Mouse (Mus musculus) liver, embryonic 12.5 days (tissue): Measurements from ENCODE around the gene S100a10. TPM values are rescaled to one million over a fixed set of nuclear protein-coding genes. Genes with fewer than 3 reads are reported as not detected.
A peak's percentile ranks its signal among the peaks of the same experiment; 100 is the strongest.
"Not testable (repeated sequence)": the region's sequence is repeated elsewhere in the genome, so short reads cannot be mapped to it uniquely, and the experiment has no call there.

Experiments used
- ATAC-seq: fragments of 200-750 bp; cut with Nextera tagmentation; 2 replicates; pipeline ENCODE4 v1.8.0; 2017; ENCODE audit warnings: moderate number of reproducible peaks, mild to moderate bottlenecking, moderate library complexity
- H3K27ac ChIP-seq: fragments of 300-500 bp; sonication (generic); 2 replicates; pipeline ENCODE4 v1.5.1; 2016; ENCODE audit warnings: mild to moderate bottlenecking
- H3K27me3 ChIP-seq: fragments of 300-500 bp; sonication (generic); replicated peaks from 2 replicates; pipeline ENCODE4 v1.6.1; 2016; ENCODE audit warnings: mild to moderate bottlenecking, moderate library complexity
- H3K36me3 ChIP-seq: fragments of 300-500 bp; sonication (generic); 2 replicates; pipeline ENCODE4 v1.6.1; 2016; ENCODE audit warnings: mild to moderate bottlenecking, moderate library complexity
- H3K4me1 ChIP-seq: fragments of 300-500 bp; sonication (generic); 2 replicates; pipeline ENCODE4 v1.6.1; 2016
- H3K4me2 ChIP-seq: fragments of 300-500 bp; sonication (generic); 2 replicates; pipeline ENCODE4 v1.6.1; 2016; ENCODE audit warnings: mild to moderate bottlenecking, moderate library complexity
- H3K4me3 ChIP-seq: fragments of 300-500 bp; sonication (generic); 2 replicates; pipeline ENCODE4 v1.5.1; 2016; ENCODE audit warnings: mild to moderate bottlenecking, moderate library complexity
- H3K9ac ChIP-seq: fragments of 300-500 bp; sonication (generic); 2 replicates; pipeline ENCODE4 v1.6.1; 2016; ENCODE audit warnings: mild to moderate bottlenecking, moderate library complexity
- H3K9me3 ChIP-seq: fragments of 300-500 bp; sonication (generic); replicated peaks from 2 replicates; pipeline ENCODE4 v1.6.1; 2016; ENCODE audit warnings: mild to moderate bottlenecking, moderate library complexity
- WGBS: fragments of 180-500 bp; shearing (Covaris S2); methylation state at CpG from one replicate; pipeline ENCODE4 v1.1.7; 2016; ENCODE audit not compliant: insufficient replicate concordance; 5-methylcytosine and 5-hydroxymethylcytosine counted together
- polyA plus RNA-seq: library from polyadenylated mRNA; unstranded; fragments of >200 nt; fragmentation: Nextera tagmentation; extraction: Ambion mirVana; gene quantifications from 2 replicates; pipeline ENCODE4 v1.2.1, GENCODE M21; 2016

S100a10 gene
- polyA plus RNA-seq, 1 experiment from 2014 or later, result 87.8 TPM

DNA sequence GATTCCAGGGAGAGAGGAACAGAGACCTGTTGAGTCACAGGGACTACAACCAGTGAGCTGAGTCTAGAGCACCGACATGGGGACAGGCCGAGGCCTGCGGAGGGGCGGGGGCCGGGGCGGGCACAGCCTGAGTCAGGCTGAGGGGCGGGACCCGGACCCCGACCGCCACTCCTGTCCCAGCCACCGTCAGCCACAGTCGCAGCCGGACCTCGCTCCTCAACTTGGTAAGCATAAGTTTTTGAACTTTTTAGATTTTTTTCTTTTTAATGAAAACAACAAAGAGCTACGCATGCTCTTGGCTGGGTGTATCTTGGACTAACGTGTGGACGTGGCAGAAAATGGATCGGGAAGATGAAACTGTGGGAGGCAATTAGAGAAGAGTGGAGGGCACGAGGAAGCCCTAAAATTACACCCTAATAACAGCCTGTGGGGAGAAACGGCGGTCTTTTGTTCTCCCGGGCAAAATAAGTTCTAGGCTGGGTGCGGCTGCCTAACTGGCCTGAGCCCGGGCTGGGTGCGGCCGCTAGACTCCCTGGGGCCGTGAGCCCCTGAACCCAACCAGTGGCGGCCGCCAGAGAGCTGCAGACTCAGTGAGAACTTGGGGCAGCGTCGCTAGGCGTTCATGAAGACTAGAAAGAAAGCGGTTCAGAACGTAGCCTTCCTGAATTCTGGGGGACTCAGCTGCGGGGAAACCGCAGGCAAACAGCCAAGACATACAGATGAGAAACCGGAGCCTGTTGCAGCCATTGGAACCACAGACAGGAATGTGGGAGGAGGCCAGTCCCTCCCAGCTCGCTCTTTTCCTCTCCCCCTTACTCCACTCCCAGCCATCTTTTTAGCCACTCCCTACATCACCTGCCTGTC is 34.3 kb upstream of the S100a10 start, which contains the start of gene S100a11:
TSS of gene S100a11 (plus strand) at position 159 of the 864 bp plus-strand sequence.
- peak within 1 kb of the TSS; percentile 59 for H3K4me3 ChIP-seq

DNA sequence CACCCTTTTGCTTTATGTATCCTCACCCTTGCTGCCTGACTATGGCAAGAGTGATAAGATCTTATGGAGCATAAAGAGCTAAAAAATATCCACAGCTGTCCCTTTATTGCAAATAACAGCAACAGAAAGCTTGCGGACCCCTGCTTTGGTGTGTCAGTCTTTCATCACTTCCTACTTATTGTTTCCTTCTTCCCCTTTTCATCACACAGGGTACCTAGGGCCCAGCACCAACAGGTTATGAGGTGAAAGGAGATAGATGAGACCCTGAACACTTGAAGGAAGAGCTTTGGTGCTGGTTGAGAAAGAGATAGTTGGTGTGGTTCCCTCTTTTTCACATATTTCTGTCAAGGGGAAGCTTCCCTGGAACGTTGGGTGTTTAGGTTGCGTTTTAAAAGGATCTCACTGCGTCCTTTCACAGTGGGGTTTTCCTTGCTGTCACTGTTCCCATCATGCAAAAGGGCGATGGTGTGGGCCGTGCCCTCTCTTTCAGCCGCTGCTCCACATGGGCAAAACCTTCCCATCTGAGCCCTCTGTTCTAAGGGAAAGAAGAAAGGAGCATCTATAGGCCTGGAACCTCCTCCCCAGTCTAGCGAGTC is 33.3 kb upstream of the S100a10 start:
- 72% methylated on average over 8 of the region's 8 CpGs for WGBS
- no peak for ATAC-seq
- H3K27ac ChIP-seq, result no peak overlapping the region
- peak overlapping the region; percentile 77 for H3K4me2 ChIP-seq
- H3K4me1 ChIP-seq, result peaks cover 17% of the 10 kb centered on the region
- H3K36me3 ChIP-seq, result peaks cover 8% of the 10 kb centered on the region; the same call in 1 of the 2 replicates
- H3K4me3 ChIP-seq, result peak overlapping the region; percentile 59
- no peaks in the 10 kb centered on the region for H3K9me3 ChIP-seq
- no peak overlapping the region for H3K9ac ChIP-seq
- no peaks in the 10 kb centered on the region for H3K27me3 ChIP-seq

More for the DNA sequence above, 34.3 kb upstream of the S100a10 start, which contains the start of gene S100a11:
- peaks cover 17% of the 10 kb centered on the region for H3K4me1 ChIP-seq
- no peaks in the 10 kb centered on the region for H3K27me3 ChIP-seq
- peak within 1 kb of the TSS; percentile 77 for H3K4me2 ChIP-seq
- WGBS, result under 1% methylated on average over 38 of the region's 38 CpGs
- peak; percentile 90 for ATAC-seq
- 0 out of 2 replicates have a peak, but pooled peaks cover 4% of the 10 kb centered on the region for H3K36me3 ChIP-seq
- peak within 1 kb of the TSS; percentile 58; the same call in 1 of the 2 replicates for H3K27ac ChIP-seq
- no peaks in the 10 kb centered on the region for H3K9me3 ChIP-seq
- peak within 1 kb of the TSS; percentile 71 for H3K9ac ChIP-seq

DNA sequence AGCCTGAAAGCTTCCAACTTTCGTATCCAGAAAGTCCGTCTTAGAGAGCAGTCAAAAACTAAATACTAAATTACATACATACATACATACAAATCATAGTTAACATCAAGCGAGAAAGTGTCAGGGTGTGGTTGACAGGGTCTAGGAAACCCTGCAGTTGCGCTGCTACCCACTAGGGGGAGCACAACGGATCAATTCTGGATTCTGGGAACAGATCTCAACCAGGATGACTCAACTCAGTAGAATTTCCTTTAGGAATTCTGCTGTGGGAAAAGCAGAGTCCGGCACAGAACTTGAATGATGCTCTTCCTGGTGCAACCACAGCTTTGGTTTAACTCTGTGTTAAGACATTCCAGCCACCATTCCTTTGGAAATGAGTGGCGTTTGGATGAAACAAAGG is 32.3 kb upstream of the S100a10 start:
- no peak overlapping the region for H3K4me2 ChIP-seq
- H3K4me1 ChIP-seq, result peaks cover 17% of the 10 kb centered on the region
- H3K4me3 ChIP-seq, result no peak overlapping the region
- WGBS, result 26% methylated on average over 7 of the region's 7 CpGs
- peaks cover 9% of the 10 kb centered on the region; the same call in 1 of the 2 replicates for H3K36me3 ChIP-seq
- H3K9ac ChIP-seq, result no peak overlapping the region
- H3K9me3 ChIP-seq, result no peaks in the 10 kb centered on the region
- H3K27ac ChIP-seq, result no peak overlapping the region
- ATAC-seq, result no peak
- no peaks in the 10 kb centered on the region for H3K27me3 ChIP-seq

DNA sequence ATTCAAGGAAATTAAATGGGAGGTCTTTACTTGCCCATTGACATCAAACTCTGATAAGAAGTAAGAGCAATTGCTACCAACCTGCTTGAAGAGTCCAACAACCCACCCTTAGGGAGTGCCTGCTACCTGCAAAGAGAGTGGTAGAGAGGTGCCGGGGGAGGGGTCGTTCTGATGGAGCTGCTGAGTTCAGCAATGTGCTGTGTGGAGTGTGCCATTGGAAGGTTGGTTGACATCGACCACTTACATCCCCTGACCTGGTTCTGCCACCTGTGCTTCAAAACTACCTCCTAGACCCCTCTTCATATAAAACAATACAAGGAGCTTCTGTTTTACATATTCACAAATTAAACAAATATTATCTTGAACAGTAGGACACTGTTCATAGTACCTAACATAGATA is 27.6 kb upstream of the S100a10 start:
- WGBS, result 75% methylated on average over 3 of the region's 3 CpGs
- H3K36me3 ChIP-seq, result peaks cover 9% of the 10 kb centered on the region; the same call in 1 of the 2 replicates
- H3K4me1 ChIP-seq, result no peaks in the 10 kb centered on the region
- no peak overlapping the region for H3K4me2 ChIP-seq
- no peaks in the 10 kb centered on the region for H3K27me3 ChIP-seq
- no peaks in the 10 kb centered on the region for H3K9me3 ChIP-seq
- H3K27ac ChIP-seq, result no peak overlapping the region
- H3K4me3 ChIP-seq, result no peak overlapping the region
- no peak for ATAC-seq
- no peak overlapping the region for H3K9ac ChIP-seq

DNA sequence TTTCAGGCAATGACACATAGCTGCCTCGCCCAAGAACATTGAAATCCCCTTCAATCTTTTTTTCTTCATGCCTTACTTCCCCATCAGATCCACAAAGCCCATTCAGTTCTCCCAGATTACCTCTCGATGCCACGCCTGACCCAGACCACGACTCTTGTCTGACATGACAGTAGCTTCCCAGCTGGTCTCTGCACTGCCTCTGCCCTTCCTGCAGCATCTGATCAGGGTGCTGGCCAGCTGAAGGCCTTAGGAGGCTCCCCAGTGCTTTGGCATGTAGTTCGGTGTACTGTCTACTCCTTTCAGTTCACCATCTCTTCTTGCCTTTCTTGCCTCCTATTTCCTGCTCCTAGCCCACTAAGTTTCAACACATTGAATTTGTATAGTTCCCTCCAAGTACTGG is 26.1 kb upstream of the S100a10 start:
- H3K9me3 ChIP-seq, result 0 out of 2 replicates have a peak, but pooled peaks cover 3% of the 10 kb centered on the region
- H3K4me3 ChIP-seq, result no peak overlapping the region
- H3K4me1 ChIP-seq, result no peaks in the 10 kb centered on the region
- 54% methylated on average over 5 of the region's 5 CpGs for WGBS
- no peak overlapping the region for H3K27ac ChIP-seq
- ATAC-seq, result no peak
- H3K27me3 ChIP-seq, result no peaks in the 10 kb centered on the region
- H3K9ac ChIP-seq, result no peak overlapping the region
- peaks cover 9% of the 10 kb centered on the region; the same call in 1 of the 2 replicates for H3K36me3 ChIP-seq
- H3K4me2 ChIP-seq, result no peak overlapping the region

DNA sequence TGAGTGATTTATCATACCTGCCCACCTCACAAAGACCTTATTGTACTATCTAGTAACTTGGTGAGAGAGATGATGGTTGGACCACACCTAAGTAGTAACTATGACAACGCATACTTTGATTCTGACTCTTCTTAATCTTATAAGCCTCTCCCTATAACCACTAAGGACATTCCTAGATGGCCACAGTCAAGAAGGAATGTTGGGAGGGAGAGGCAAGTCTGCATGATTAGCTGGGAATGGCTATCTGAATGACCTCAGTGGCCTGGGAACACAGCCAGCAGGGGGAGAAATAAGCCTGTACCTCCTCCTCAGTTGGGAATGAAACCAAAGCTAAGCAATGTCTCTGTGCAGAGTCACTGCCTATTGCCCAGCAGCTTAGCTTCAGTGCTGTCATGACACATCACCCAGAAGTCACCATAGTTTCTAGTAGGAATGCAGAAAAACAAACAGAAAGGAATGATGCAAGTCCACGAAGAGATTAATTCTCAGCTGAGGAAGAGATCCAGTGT is 17.8 kb upstream of the S100a10 start:
- 57% methylated on average over 2 of the region's 2 CpGs for WGBS
- no peak overlapping the region for H3K4me3 ChIP-seq
- no peak overlapping the region for H3K27ac ChIP-seq
- H3K4me2 ChIP-seq, result no peak overlapping the region
- no peaks in the 10 kb centered on the region for H3K27me3 ChIP-seq
- no peak overlapping the region for H3K9ac ChIP-seq
- no peaks in the 10 kb centered on the region for H3K4me1 ChIP-seq
- ATAC-seq, result no peak
- H3K9me3 ChIP-seq, result 0 out of 2 replicates have a peak, but pooled peaks cover 3% of the 10 kb centered on the region
- H3K36me3 ChIP-seq, result no peaks in the 10 kb centered on the region

DNA sequence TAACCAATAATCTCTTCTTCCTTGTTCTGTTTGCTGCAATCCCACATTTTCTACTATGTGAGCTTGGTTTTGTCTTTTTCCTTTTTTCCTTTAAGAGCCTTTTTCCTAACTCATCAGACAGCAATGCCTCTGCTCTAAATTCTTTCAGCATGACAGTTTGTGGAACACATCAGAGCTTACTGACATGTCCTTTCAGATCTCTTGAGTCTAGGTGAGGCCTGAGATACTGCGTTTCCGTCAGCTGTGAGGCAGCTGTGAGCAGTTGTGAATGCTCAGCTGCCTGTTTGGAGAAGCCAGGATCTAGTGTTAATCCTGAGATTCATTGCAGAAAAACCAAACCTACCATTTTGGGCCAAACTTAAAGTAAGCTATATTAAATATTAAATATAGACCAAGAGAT is 16.4 kb upstream of the S100a10 start:
- Histone ChIP-seq H3K9me3 (no peaks in the 10 kb centered on the region), H3K4me2 (no peak overlapping the region), H3K36me3 (no peaks in the 10 kb centered on the region), H3K4me3 (no peak overlapping the region), H3K9ac (no peak overlapping the region), H3K27me3 (no peaks in the 10 kb centered on the region), H3K27ac (no peak overlapping the region), H3K4me1 (no peaks in the 10 kb centered on the region)
- no peak for ATAC-seq
- WGBS, result 76% methylated on average over 2 of the region's 2 CpGs

DNA sequence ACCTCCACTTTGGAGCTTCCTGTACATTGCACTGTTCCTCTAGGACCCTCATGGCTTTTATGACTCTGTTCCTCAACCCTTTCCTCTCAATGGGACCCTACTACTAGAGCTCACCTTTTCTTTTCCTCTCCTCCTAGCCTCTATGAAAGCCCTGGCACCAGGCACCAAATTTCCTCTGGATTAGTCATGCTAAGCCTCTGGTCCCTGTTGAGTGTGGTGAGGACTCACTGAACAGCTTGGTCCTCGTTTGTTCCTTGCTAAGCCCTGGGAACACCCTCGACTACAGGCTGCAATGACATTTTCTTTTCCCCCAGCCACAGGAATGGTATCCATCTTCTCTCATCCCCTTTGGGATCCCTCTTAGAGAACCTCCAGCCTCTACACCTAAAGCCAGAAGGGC is 13.4 kb upstream of the S100a10 start:
- ATAC-seq, result no peak
- Histone ChIP-seq H3K9me3 (no peaks in the 10 kb centered on the region), H3K27me3 (no peaks in the 10 kb centered on the region), H3K4me2 (no peak overlapping the region), H3K27ac (no peak overlapping the region), H3K4me3 (no peak overlapping the region), H3K36me3 (no peaks in the 10 kb centered on the region), H3K4me1 (no peaks in the 10 kb centered on the region), H3K9ac (no peak overlapping the region)
- 45% methylated on average over 2 of the region's 2 CpGs for WGBS

DNA sequence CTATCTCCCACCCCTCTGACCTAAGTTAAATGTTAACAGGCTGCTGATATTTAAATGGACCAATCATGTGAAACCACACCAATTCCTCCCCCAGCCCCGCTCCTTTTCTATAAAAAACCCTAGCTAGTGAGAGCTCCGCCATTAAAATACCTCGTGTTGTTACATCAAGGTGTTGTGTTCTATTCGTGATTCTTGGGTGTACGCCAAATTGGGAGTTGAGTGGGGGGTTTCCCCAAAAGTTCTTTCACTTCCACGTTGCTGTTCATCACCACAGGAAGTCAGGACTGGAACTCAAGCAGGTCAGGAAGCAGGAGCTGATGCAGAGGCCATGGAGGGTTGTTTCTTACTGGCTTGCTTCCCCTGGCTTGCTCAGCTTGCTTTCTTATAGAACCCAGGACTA is 10.7 kb upstream of the S100a10 start:
- not testable (repeated sequence) for H3K36me3 ChIP-seq, ATAC-seq, H3K4me2 ChIP-seq

DNA sequence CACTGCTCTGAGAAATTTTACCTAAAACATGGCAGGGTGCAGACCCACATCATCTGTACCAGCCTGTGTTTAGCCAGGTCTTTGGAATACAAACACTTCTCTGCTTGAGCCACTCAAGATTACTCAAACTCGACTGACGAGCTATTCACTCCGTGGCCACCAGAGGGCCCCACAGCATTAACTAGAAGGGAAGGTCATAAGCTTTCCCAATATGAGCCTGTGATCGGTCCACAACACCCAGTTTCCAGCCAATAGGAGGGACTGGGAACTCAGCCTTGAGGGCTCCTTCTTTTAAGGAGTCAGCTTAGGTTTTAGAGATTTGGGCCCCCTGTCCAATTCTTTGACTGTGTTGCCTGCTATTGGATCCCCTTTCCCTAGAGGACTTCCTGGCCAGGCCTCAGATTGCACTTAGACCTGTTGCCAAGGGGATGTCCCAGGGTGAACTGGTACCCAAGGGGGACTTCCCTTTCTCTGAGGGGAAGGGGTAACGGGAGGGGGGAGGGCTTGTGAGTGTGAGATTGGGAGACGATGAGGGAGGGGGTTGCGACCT is 7.7 kb upstream of the S100a10 start:
- H3K27me3 ChIP-seq, result no peaks in the 10 kb centered on the region
- H3K36me3 ChIP-seq, result no peaks in the 10 kb centered on the region
- no peak overlapping the region for H3K27ac ChIP-seq
- no peak overlapping the region for H3K4me2 ChIP-seq
- no peaks in the 10 kb centered on the region for H3K9me3 ChIP-seq
- no peak overlapping the region for H3K9ac ChIP-seq
- H3K4me3 ChIP-seq, result no peak overlapping the region
- ATAC-seq, result peak; percentile 41; the same call in 1 of the 2 replicates
- WGBS, result 24% methylated on average over 7 of the region's 7 CpGs
- H3K4me1 ChIP-seq, result peaks cover 25% of the 10 kb centered on the region; the same call in 1 of the 2 replicates

More for the DNA sequence above, 10.7 kb upstream of the S100a10 start:
- 60% methylated on average over 6 of the region's 6 CpGs for WGBS
- H3K9ac ChIP-seq, H3K27ac ChIP-seq, H3K4me3 ChIP-seq, H3K9me3 ChIP-seq, H3K27me3 ChIP-seq: not testable (repeated sequence)
- H3K4me1 ChIP-seq, result peaks cover 18% of the 10 kb centered on the region; the same call in 1 of the 2 replicates

DNA sequence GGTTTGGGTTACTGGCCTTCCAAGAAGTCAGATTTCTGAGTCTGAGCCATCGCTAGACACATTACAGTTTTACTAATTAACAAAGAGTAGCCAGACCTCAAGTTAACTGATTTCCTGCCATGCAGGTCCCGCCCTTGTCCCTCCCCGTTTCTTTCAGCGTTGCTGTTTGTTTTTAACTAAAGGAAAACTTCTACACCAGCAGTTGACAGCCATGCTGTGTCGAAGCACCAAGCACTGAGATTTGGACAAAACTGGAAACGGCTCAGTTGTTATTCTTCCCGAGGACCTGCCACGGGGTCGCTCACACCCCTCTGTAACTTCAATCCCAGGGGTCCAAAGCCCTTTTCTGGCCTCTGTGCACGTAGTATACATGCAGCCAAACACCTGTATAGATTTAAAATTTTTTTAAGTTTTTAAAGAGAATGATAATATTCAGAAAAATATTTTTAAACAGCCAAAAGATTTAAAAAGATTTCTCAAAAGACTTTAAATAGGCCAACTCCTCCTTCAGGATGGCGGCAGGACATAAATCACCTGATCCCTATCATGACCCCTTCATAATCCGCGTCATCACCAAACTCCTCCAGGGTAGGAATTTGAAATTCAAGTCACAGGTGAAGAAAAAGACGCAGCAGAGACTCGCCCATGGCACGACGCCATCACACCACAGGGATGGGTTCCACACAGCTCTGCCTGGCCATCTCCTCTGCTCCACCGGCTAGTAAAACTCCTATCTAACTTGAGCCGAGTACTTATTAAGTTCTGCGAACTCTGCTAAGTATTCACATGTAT is 6.9 kb upstream of the S100a10 start:
- Histone ChIP-seq H3K4me2 (no peak overlapping the region), H3K4me1 (peaks cover 25% of the 10 kb centered on the region; the same call in 1 of the 2 replicates), H3K9me3 (no peaks in the 10 kb centered on the region), H3K9ac (no peak overlapping the region), H3K36me3 (no peaks in the 10 kb centered on the region), H3K27ac (no peak overlapping the region), H3K27me3 (no peaks in the 10 kb centered on the region), H3K4me3 (no peak overlapping the region)
- WGBS, result 56% methylated on average over 20 of the region's 20 CpGs
- no peak for ATAC-seq
